Mouse (Mus musculus) retina, embryonic 14.5 days (tissue): ENCODE data around the gene Rab39b.
A peak's percentile ranks its signal among the peaks of the same experiment; 100 is the strongest.

ENCODE experiments used
- DNase-seq: peaks from one replicate; pipeline ENCODE4 v3.0.0-alpha.2; 2015; ENCODE audit warnings: low spot score

The Rab39b gene

DNA sequence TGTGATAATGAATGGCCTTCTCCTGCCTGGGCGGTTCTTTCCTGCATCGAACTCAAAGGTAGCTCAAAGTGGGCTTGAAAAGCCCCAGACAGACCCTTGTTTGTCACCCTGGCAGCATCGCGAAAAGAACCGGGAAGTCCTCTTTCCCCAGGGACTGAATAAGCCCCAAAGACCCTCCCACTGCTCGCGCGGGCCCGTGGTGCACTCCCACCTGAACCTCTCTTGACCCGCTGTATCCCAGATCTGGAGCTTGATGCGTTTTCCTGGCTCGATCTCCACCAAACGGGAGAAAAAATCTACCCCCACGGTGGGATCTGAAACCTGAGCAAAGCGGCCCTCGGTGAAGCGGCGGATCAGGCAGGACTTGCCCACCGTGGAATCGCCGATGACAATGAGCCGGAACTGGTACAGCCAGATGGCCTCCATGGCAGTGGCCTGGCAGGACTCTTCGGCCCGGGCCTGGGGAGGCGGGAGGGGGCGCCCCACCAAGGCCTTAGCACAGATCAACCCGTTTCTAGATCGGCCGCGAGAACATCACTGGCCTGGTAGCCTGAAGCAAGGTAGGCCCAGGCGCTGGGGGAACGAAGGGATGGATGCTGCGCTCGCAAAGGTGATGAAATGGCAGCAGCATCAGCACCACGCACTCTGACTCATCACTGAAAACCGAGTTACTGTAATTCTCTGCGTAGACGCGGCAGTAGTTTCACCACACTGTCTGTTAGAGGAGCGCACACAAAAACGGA, at the start of gene Rab39b:
Gene Rab39b (minus strand): TSS at position 650 of the 743 bp plus-strand sequence.
- DNase-seq, result peak; percentile 73

DNA sequence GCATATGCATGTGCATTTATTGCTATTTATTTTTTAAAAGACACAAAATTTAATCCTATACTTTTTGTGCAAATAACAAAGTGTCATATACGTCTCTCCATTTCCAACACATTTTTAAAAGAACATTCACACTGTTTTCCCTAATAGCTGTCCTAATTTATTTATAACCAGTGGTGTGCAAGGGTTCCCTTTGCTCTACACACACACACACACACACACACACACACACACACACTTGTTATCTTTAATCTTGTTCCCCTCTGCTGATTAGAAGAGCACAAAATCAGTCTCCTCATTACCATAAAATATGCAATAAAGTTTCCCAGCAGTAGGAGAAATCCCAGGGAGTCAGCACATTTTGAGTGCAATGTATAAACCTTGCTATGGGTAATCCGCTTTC, 508 bp upstream of the Rab39b start:
- no peak for DNase-seq
